Mouse (Mus musculus) gastrocnemius, adult 18-20 months (tissue): Measurements from ENCODE around the gene Ccdc88c. TPM values are rescaled to one million over a fixed set of nuclear protein-coding genes. Genes with fewer than 3 reads are reported as not detected.
A peak's percentile ranks its signal among the peaks of the same experiment; 100 is the strongest.
"Not testable (repeated sequence)": the region's sequence is repeated elsewhere in the genome, so short reads cannot be mapped to it uniquely, and the experiment has no call there.

Source experiments
- DNase-seq: peaks from one replicate; pipeline ENCODE4 v3.0.0; 2021; ENCODE audit warnings: low spot score
- total RNA-seq, 2 experiments: library from RNA; stranded (reverse); gene quantifications; 2 replicates each; pipeline ENCODE4 v1.2.3; 2021

Ccdc88c gene
- total RNA-seq, 2 experiments from 2014 or later = 30.1 to 34.5 TPM

DNA sequence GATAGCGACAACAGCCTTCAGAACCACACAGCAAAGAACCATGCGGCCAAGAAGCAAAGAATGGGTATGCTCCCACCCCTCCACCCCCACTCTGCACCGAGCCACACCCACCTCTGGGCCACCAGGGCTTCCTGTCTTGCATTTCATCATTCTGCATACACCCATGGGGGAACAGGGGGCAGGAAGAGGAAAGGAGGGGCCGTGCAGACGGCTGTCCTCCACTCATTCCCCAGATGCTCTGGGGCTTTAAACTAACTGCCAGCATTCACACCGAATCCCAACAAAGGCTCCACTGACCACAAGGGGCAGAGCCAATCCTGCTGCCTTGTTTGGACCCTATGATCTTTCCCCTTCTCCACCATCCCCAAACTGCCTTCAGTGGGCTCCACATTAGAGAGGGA, 10.9 kb downstream of the Ccdc88c start:
- no peak for DNase-seq

GRCm38 (mm10) chr12:101016412-101016928, 12.4 kb downstream of the Ccdc88c start:
- no peak for DNase-seq

DNA sequence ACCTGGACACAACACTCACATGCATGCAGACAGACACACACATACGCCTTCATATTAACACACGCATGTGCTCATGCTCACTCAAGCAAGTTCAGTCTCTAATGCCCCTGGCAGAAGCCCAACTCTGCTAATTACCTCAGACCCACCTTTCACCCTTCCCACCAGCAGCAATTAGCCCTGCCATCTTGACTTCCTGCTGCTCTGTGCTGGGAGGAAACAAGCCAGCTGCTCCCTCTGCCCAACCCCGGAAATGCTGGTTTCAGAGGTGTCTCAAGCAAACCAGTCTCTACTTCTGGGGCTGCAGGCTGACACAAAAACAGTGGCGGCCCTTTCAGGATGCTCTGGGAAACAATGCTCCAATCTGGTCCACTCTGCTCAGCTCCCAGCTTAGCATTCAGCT, 12.9 kb downstream of the Ccdc88c start:
- DNase-seq = no peak

DNA sequence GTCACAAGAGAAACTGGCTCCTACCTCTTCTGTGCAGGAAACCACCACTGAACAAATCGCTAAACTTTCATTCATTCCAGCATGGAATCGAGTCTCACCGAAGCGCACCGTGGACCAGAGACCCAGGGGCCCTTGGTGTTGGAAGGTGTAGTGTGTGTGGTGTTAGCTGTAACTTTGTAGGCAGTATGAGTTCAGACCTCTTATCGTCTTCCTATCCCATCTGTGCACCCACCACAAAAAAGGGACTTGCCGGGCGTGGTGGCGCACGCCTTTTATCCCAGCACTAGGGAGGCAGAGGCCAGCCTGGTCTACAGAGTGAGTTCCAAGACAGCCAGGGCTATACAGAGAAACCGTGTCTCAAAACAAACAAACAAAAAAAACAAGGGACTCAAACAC, 13.7 kb downstream of the Ccdc88c start:
- DNase-seq = no peak

DNA sequence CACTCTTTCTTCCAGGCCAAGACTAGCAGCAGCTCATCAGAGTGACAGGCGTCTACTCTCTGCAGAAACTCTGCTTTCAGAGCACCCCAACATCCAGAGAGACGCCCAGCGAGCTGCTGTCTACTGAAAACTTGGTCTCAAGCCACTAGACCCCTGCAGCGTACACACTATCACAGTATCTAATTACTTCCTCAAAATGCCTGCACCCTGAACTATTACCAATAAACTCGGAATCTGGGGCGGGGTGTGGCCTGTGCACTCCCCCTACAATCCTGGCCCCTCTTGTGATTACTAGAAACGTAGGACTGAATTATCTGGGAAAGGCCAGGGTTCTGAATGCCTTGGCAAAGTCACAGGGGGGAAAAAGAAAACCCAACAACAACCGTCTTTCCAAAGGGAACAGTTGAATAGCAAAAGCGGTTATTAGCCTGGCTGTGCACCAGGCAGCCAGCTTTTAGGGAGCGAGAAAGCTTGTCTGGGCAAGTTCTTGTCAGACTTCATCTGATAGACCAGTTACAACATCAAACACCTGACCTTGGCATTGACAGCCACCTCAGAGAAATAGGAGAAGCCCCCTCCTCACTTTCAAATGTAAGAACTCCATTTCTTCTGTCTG, 14.2 kb downstream of the Ccdc88c start:
- no peak for DNase-seq

DNA sequence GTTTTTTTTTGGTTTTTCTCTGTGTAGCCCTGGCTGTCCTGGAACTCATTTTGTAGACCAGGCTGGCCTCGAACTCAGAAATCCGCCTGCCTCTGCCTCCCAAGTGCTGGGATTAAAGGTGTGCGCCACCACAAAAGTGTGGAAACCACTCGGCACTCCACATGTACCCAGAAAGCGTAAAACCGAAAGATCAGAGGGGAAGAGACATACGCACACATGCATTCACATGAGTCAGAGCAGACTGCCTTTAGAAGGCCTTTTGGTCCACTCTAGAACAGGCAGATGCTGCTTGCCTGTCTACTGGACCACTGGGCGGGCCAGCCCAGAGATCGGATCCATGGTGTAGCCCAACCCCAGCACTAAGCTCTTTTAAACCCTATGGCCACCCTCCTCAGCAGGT, 15.2 kb downstream of the Ccdc88c start:
- DNase-seq = not testable (repeated sequence)

DNA sequence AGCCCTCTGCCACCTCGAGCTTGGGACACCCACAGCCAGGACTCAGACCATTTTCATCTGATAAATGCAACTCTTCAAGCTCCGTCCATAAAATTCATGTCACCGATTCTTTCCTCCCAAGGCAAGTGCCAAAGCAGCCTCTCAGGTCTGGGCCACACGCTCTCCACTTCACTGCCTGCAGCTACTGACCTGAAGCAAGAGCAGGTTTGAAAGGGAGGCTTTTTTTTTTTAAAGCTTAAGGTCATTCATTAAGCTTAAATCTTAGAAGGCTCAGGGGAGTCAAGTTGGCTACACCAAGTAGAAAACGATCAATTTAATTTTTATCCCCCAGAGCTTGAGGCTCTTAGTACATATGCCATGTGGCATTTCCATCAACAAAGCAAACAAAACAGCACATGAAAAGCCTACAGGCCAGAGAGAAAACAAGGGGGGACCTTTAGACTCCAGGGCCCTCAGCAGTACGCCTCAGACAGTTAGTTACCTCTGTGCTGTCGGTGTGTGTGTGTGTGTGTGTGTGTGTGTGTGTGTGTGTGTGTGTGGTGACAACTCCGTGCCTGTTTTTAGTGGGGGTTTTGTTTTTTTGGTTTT, 15.7 kb downstream of the Ccdc88c start:
- DNase-seq = no peak

DNA sequence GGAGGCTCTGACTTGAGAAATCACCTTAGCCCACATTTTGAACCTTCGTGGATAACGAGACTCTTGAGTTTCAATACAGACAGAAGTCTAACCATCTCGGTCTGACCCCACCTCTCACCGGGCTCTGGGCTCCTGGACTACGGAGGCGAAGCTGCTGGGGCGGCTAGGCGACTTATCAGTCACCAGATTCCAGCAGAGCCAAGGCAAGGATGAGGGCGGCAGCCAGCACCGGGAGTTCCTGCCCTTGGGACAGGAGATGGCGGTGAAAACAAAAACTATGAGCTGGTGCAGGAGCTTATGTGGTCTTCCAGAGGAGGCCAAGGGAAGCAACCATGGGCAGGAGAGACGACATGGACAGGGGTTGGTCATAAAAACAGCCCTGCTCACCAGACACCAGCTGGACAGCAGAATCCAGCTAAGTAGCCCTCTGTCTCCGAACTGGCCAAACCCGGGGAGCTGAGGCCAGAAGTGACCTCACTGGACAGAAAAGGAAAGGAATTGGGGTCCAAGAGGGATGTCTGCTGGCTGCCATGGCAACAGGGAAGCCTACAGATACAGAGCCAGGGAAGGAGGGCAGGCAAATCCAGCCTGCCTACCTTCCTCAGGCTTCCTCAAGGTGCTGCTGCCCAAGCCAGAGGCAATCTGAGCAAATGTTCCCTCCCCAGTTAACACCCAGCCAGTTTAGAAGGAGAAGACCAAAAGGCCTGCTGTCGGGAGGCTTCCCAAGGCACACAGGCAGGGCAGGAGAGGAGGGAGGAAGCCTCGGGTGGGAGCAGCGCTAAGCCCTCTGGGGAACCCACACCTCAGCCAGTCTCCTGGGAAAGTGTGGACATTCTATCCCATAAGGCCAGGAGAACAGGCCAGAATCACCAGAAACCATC, 16.4 kb downstream of the Ccdc88c start:
- no peak for DNase-seq

DNA sequence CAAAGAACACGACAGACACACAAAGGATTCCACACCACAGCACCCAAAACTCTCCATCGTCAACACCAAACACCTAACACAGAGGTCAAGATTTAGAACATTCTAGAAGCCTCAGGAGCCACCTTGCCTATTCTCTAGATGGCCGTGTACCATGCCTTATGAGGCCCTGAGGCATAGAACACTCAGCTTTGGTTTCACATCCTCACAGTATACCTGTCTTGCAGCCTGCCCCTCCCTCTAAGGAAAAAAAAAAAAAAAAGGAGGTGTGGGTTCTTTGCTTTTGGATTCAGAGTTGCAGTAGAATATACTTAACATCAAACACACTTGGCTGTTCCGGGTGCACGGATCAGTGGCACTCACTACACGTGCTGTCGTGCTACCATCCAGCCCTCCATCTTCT, 17.8 kb downstream of the Ccdc88c start:
- no peak for DNase-seq

- peak; percentile 84 for DNase-seq
Observed at GRCm38 (mm10) chr12:101010148-101010920, 18.5 kb downstream of the Ccdc88c start.

DNA sequence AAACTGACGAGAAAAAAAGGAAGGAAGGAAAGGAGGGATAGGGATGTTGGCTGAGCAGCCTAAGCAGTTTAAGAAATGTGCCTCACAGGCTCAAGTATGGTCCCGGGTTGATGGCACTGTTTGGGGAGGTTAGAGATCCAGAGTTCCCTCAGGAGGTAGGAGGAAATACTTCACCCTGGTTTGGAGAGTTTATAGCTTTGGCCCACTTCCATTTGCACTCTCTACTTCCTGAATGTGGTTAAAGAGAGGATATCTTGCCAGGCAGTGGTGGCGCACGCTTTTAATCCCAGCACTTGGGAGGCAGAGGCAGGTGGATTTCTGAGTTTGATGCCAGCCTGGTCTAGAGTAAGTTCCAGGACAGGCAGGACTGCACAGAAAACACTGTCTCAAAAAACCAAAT, 19.6 kb downstream of the Ccdc88c start:
- DNase-seq = no peak

DNA sequence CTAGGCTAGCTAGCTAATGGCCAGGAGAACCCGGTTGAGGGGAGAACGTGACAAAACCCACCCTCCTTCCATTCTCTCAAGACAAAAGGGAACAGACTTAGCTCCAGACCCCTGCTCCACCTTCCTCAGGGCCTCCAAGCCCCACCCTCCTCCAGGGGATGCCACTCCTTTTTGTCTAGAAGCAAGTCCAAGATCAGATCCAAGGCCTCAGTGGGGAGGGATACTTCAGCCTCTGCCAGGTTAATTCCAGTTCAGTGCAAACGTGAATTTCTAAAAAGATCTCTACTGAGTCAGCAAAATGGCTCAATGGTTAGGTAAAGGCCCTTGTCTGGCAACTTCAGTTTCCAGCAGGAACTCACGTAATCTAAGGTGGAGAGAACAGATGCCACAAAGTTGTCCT, 20.2 kb downstream of the Ccdc88c start:
- DNase-seq = no peak

GRCm38 (mm10) chr12:101007968-101008481, 20.8 kb downstream of the Ccdc88c start:
- DNase-seq = peak; percentile 89

- no peak for DNase-seq
Observed at GRCm38 (mm10) chr12:101007427-101007826, 21.4 kb downstream of the Ccdc88c start.

GRCm38 (mm10) chr12:101005665-101006420, 23.0 kb downstream of the Ccdc88c start:
- no peak for DNase-seq

GRCm38 (mm10) chr12:101004982-101005381, 23.9 kb downstream of the Ccdc88c start:
- DNase-seq = no peak

GRCm38 (mm10) chr12:101002801-101003513, 25.9 kb downstream of the Ccdc88c start:
- no peak for DNase-seq

DNA sequence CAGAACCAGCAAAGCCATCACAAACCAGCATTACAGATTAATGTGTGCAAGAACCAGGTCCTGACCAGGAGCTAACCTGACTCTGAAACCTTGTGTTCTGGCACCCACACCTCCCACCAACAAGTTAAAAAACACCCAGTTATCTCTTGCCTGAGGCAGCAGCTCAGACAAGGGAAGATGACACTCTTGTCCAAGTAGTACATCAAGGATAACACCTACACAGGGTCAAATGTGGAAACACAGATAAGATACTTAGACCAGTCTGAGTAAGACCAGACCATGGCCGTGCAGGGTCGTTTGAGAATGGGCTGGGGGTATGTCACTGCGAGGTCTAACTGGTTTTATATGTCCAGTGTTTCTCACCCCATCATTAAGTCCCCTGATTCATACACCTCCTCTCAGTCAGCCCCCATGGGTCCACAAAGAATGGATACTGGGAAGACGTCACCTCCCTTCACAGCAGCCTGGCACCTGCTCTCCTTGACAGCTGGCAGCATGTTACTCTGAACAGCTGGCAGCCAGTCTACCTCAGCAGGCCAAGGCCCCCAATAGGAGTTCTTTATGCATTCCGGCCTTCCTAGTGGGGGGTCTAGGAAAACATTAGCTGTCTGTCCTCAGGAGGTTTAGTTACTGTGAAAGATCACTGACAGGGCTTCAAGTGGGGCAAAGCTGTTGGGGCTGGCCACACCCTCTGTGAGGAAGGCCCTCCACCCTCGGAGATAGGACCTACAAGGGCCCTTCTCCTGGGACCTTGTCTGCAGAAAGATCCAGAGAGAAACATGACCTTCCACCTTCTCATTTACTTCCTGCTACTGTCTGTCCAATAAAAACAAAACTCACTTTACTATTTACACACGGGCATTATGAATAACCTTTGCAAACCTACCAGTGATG, 29.5 kb downstream of the Ccdc88c start:
- DNase-seq = no peak

DNA sequence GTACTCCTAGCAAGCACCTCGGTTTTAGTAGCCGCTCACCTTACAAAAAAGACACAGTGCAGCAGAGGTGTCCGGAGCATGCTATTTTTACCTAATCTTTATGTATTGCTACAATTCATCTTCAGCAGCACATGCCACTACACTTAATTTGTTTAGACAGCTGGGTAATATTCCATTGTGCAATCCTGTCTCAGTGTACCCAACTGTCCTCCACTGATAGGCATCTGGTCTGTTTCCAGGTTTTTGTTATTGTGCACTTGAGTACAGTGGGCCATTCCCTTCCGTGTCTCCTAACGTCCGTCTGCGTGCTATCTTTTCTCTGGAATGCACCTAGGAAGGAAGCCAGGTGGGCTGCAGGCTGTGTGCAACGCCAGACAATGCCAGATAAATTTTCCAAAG, 30.3 kb downstream of the Ccdc88c start:
- DNase-seq = no peak
